Mouse (Mus musculus) G1E (cell line): ENCODE data around the gene Gnb1l.

Experiments
- CTCF ChIP-seq: IDR thresholded peaks from 2 replicates; pipeline ENCODE4 v1.5.1; 2012; ENCODE audit warnings: low read depth, low read length, inconsistent platforms, mixed read lengths
- GATA1 ChIP-seq: IDR thresholded peaks from 2 replicates; pipeline ENCODE4 v1.6.1; 2012; ENCODE audit warnings: borderline replicate concordance, low read length, inconsistent platforms, mixed read lengths
- GATA2 ChIP-seq: IDR thresholded peaks from 2 replicates; pipeline ENCODE4 v1.6.1; 2012; ENCODE audit warnings: low read depth, low read length, inconsistent platforms, borderline replicate concordance
- POLR2AphosphoS5 ChIP-seq: IDR thresholded peaks from 2 replicates; pipeline ENCODE4 v1.6.1; 2012; ENCODE audit warnings: low read depth, low read length, inconsistent platforms; ENCODE audit not compliant: insufficient replicate concordance
- TAL1 ChIP-seq: conservative IDR thresholded peaks from 2 replicates; pipeline ENCODE4 v1.6.1; 2012; ENCODE audit warnings: low read depth, low read length, inconsistent platforms, mixed read lengths

DNA sequence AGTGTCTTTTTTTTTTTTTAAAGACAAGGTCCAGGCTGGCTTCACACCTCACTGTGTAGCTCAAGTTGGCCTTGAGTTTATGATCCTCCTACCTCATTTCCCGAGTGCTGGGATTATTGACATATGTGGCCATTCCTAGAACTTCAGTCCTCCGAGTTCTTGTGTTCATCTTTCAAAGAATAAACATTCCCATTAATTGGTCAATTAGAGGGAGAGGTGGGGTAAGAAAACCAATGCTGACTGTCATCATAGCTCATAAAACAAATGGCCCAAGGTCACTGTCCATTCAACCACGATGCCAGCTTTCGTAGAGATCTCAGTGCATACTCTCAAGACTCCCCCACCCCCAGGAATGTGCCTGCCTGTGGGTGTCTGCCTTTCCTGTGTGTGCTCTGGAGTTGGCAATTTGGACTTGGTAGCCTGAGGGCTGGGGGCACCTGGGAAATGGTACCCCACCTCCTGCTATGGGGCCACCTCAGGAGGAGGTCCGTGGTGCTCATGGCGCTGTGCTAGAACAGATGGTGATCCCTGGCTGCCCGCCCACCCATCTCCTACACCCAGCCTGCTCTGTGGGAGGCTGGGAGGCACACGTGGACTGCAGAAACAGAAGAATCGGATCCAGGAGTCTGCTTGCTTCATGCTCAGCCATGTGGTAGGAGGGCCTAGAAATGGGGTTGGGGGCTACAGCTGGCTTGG is 46.9 kb upstream of the Gnb1l start:
- no peak for TF ChIP-seq CTCF
- no peak for TF ChIP-seq GATA1
- no peak for TF ChIP-seq TAL1
- TF ChIP-seq POLR2AphosphoS5 = no peak
- no peak for TF ChIP-seq GATA2
